Mouse (Mus musculus) spleen, adult 2 months (tissue): ENCODE measurements at regions not wholly inside any gene's neighbourhood (a gene's known extent, or its start where the extent isn't known, plus 50 kb on each side); places are given as distances from the start of the nearest gene placed in this dataset.

Source experiments
- DNase-seq, 2 experiments: peaks; one replicate each; pipeline versions ENCODE4 v3.0.0 to v3.0.0-alpha.2; 2012 to 2021; ENCODE audit warnings: low spot score in 2 of 2, low read depth in 1 of 2
- H3K27ac ChIP-seq: fragments of 200-500 bp; 2 replicates; pipeline ENCODE4 v1.5.1; 2012; ENCODE audit warnings: low read length, inconsistent platforms; ENCODE audit not compliant: insufficient read depth
- H3K27me3 ChIP-seq: fragments of 200-500 bp; 2 replicates; pipeline ENCODE4 v1.6.1; 2012; ENCODE audit warnings: mild to moderate bottlenecking, moderate library complexity, low read length, inconsistent platforms; ENCODE audit not compliant: control insufficient read depth, insufficient read depth
- H3K36me3 ChIP-seq: fragments of 200-500 bp; 2 replicates; pipeline ENCODE4 v1.6.1; 2012; ENCODE audit warnings: mild to moderate bottlenecking, low read length, inconsistent platforms; ENCODE audit not compliant: control insufficient read depth, insufficient read depth
- H3K4me1 ChIP-seq: fragments of 200-500 bp; 2 replicates; pipeline ENCODE4 v1.6.1; 2011; ENCODE audit warnings: inconsistent platforms; ENCODE audit not compliant: control insufficient read depth, insufficient read depth, insufficient read length
- H3K4me3 ChIP-seq: fragments of 200-500 bp; 2 replicates; pipeline ENCODE4 v1.5.1; 2011; ENCODE audit warnings: mild to moderate bottlenecking, inconsistent platforms; ENCODE audit not compliant: insufficient read depth, insufficient read length; ENCODE audit errors: extremely low read depth
- CTCF ChIP-seq: fragments of 200-500 bp; IDR thresholded peaks from 2 replicates; pipeline ENCODE4 v1.5.1; 2011; ENCODE audit warnings: mild to moderate bottlenecking, inconsistent platforms; ENCODE audit not compliant: insufficient read depth, insufficient read length, insufficient replicate concordance; ENCODE audit errors: extremely low read depth
- POLR2A ChIP-seq: fragments of 200-500 bp; IDR thresholded peaks from 2 replicates; pipeline ENCODE4 v1.6.1; 2011; ENCODE audit warnings: low read depth, low read length, inconsistent platforms
- WGBS: fragments of 180-500 bp; shearing (Covaris S2); methylation state at CpG from one replicate; pipeline ENCODE4 v1.1.7; 2018; 5-methylcytosine and 5-hydroxymethylcytosine counted together

DNA sequence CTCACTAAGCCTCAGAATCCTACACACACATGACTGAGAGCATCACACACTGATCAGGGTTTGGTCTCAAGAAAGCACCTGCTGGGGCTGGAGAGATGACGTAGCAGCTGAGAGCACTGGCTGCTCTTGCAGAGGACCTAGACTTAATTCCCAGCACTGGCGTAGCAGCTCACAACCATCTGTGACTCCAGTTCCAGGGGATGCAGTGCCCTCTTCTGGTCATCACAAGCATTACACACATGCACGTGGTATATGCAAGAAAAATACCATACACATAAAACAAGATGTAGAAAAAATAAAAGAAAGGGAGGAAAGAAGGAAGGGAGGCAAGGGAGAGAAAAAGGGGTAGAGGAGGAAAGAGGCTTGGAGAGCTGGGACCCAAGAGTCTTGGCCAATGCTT lies 98.8 kb upstream of the Tbx3 start:
- Histone ChIP-seq H3K36me3 (no peaks in the 10 kb centered on the region), H3K27me3 (no peaks in the 10 kb centered on the region), H3K4me1 (no peaks in the 10 kb centered on the region), H3K27ac (no peak overlapping the region), H3K4me3 (no peak overlapping the region)
- no peak for DNase-seq
- WGBS = 92% methylated on average over 3 of the region's 3 CpGs
- TF ChIP-seq POLR2A (no peak), CTCF (no peak)

GRCm38 (mm10) chr5:119575124-119575523 lies 95.3 kb upstream of the Tbx3 start:
- H3K36me3 ChIP-seq = no peaks in the 10 kb centered on the region
- H3K4me1 ChIP-seq = no peaks in the 10 kb centered on the region
- no peaks in the 10 kb centered on the region for H3K27me3 ChIP-seq
- TF ChIP-seq POLR2A (no peak), CTCF (no peak)
- 67% methylated on average over 14 of the region's 14 CpGs for WGBS
- no peak overlapping the region for H3K4me3 ChIP-seq
- DNase-seq = no peak
- H3K27ac ChIP-seq = no peak overlapping the region

GRCm38 (mm10) chr5:119579288-119579687 lies 91.2 kb upstream of the Tbx3 start:
- DNase-seq = no peak
- 85% methylated on average over 2 of the region's 2 CpGs for WGBS
- H3K4me1 ChIP-seq = no peaks in the 10 kb centered on the region
- H3K27ac ChIP-seq = no peak overlapping the region
- H3K4me3 ChIP-seq = no peak overlapping the region
- TF ChIP-seq CTCF (no peak), POLR2A (no peak)
- no peaks in the 10 kb centered on the region for H3K36me3 ChIP-seq
- no peaks in the 10 kb centered on the region; the same call in 1 of the 2 replicates for H3K27me3 ChIP-seq

DNA sequence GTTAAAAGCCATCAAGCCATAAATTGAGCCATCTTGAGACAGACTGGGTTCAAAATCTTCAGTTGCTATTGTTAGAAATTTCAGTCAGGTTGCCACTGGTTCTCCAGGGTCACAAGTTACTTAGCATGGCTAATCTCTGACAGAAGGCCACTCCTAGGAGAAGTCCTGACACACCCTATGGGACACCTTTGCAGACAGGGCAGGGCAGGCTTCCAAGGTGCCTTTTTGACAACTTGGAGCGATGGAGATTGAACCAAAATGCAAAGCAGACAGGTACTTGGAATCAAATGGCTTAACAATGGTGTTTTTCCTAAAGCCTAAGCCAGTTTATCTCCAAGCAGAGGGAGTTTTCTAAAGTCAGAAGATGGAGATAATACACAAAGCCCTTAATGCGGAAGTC lies 90.7 kb upstream of the Tbx3 start:
- 86% methylated on average over 2 of the region's 2 CpGs for WGBS
- Histone ChIP-seq H3K4me1 (no peaks in the 10 kb centered on the region), H3K27ac (no peak overlapping the region), H3K36me3 (no peaks in the 10 kb centered on the region), H3K27me3 (no peaks in the 10 kb centered on the region; the same call in 1 of the 2 replicates), H3K4me3 (no peak overlapping the region)
- DNase-seq = no peak
- TF ChIP-seq POLR2A (no peak), CTCF (no peak)

DNA sequence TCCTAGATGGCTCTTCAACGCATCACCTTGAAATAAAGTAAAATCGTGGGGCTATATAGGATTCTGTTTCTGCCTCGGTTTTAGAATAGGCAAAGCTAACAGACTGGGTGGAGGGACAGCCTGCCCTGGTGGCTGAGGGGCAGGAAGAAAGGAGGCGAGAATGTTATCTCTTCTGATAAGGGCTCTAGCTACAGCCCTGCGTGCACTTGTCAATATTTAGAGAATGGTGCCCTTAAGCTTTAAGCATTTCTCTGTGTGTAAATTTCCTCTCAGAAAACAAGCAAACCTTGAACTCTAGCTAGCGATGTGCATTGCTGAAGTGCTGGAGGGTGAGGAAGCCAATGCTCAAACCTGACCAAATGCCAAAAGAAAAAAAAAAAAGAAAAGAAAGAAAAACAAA lies 90.1 kb upstream of the Tbx3 start:
- H3K27me3 ChIP-seq = no peaks in the 10 kb centered on the region; the same call in 1 of the 2 replicates
- no peaks in the 10 kb centered on the region for H3K36me3 ChIP-seq
- H3K4me1 ChIP-seq = no peaks in the 10 kb centered on the region
- no peak for DNase-seq
- H3K27ac ChIP-seq = no peak overlapping the region
- H3K4me3 ChIP-seq = no peak overlapping the region
- WGBS = 71% methylated on average over 6 of the region's 6 CpGs
- TF ChIP-seq POLR2A (no peak), CTCF (no peak)

- DNase-seq = no peak
- Histone ChIP-seq H3K4me3 (no peak overlapping the region), H3K4me1 (no peaks in the 10 kb centered on the region), H3K27me3 (no peaks in the 10 kb centered on the region; the same call in 1 of the 2 replicates), H3K27ac (no peak overlapping the region), H3K36me3 (no peaks in the 10 kb centered on the region)
- WGBS = 77% methylated on average over 2 of the region's 2 CpGs
- TF ChIP-seq CTCF (no peak), POLR2A (no peak)
Measured at GRCm38 (mm10) chr5:119580798-119581197, 89.7 kb upstream of the Tbx3 start.

DNA sequence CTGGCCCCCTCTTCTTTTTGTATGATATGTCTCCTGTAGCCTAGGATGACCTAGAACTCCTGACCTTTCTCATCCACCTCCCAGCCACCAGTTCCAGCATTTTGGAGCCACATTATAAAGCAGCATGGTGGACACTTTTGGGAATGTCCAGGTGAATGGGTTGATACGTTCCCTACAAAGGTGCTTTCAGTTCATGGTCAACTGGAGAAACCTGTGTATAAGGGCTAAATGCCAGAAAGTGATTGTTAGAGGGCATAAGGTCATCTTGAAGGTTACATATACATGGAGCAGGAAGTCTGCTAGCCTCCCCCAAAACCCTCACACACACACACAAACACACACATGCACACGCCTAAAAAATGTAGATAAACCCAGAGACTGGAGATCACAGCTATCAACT lies 86.1 kb upstream of the Tbx3 start:
- no peaks in the 10 kb centered on the region; the same call in 1 of the 2 replicates for H3K27me3 ChIP-seq
- H3K36me3 ChIP-seq = no peaks in the 10 kb centered on the region
- no peak overlapping the region for H3K4me3 ChIP-seq
- H3K27ac ChIP-seq = no peak overlapping the region
- no peak for DNase-seq
- 74% methylated on average over 2 of the region's 2 CpGs for WGBS
- no peaks in the 10 kb centered on the region for H3K4me1 ChIP-seq
- TF ChIP-seq CTCF (no peak), POLR2A (no peak)
